Mouse (Mus musculus): Measurements from ENCODE around the gene Ccdc106. TPM values are rescaled to one million over a fixed set of nuclear protein-coding genes. Genes with fewer than 3 reads are reported as not detected.

Gene Ccdc106
- polyA plus RNA-seq (2015; fragmentation: Nextera tagmentation; extraction: Ambion mirVana) = 35.4 and 37.8 TPM in 2 replicates

DNA sequence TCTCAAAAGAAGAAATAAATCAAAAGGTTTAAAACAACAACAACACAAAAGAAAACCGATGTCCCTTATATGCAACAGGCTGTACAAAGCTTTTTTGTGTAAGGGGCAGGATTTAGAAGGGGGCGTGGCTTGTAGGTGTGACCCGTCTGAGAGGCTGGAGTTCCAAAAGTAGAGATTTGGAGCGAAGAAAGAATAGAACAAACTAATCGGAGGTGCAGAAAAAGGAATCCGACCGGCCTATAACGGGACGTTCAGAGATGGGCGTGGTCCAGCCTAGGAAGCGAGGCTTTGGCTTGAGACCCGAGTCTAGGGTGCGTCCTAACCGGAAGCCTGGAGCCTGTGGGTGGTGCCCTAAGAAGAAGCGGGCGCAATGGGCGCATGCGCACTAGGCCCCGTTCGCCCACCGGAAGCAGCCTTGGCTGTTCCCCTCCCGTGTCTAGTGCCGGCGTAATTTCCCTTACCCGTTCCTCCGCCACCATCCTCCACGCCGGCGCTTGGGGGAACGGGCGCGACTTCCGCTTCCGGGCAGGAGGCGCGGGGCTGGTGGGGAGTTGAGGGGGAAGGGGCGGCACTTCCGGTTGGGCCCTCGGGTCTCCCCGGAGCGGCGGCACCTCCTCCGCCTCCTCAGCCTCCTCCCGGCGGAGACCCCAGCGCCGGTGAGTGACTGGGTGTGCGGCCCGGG, at the start of gene Ccdc106, which contains the start of gene Zfp865:
Gene Ccdc106 (plus strand): TSS at position 554 of the 682 bp plus-strand sequence.
Gene Zfp865 (plus strand): TSS at position 377 of the 682 bp plus-strand sequence.
- peak within 1 kb of the TSS; percentile 98 for H3K27ac ChIP-seq (replicated peaks)
- H3K4me3 ChIP-seq (replicated peaks) = peak within 1 kb of the TSS; percentile 89
- no peaks in the 10 kb centered on the region for H3K27me3 ChIP-seq
- peaks cover 23% of the 10 kb centered on the region for H3K4me1 ChIP-seq
- whole genome bisulfite sequencing = under 1% methylated on average over 42 of the region's 49 CpGs
- no peaks in the 10 kb centered on the region for H3K9me3 ChIP-seq (replicated peaks)
- H3K36me3 ChIP-seq = peaks cover 46% of the 10 kb centered on the region
- peak within 1 kb of the TSS; percentile 89 for H3K9ac ChIP-seq
- peak; percentile 91 for ATAC-seq (ENCODE audit: insufficient number of reproducible peaks, low FRiP score, low TSS enrichment, low read depth)
- peak within 1 kb of the TSS; percentile 66 for H3K4me2 ChIP-seq (replicated peaks)

DNA sequence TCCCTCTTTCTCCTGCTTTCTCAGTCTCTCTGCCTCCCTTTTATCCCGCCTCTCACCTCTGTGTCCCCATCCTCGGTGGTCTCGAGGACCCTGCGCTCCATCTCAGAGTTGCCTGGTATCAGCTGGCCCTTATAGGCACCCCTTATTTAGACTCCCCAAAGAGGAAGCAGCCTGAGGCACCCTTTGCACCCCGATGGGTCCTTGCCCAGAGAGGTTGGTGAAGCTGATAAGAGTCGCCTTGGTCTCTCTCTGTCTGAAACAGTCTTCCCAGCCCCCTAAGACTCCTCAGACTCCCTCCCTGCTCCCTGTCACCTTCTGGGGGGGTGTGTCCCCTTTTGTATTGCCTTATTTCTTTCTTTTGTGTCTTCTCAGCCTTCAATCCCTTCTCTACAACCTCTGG, 49.3 kb upstream of the Ccdc106 start, which contains the start of gene Sbk3:
Gene Sbk3 (minus strand): TSS at position 101 of the 400 bp plus-strand sequence.
- ATAC-seq (ENCODE audit: insufficient number of reproducible peaks, low FRiP score, low TSS enrichment, low read depth) = no peak
- Histone ChIP-seq H3K4me2 (replicated peaks) (no peak within 1 kb of the TSS), H3K27me3 (no peaks in the 10 kb centered on the region), H3K36me3 (no peaks in the 10 kb centered on the region), H3K4me3 (replicated peaks) (no peak within 1 kb of the TSS), H3K9ac (no peak within 1 kb of the TSS), H3K27ac (replicated peaks) (no peak within 1 kb of the TSS), H3K9me3 (replicated peaks) (no peaks in the 10 kb centered on the region), H3K4me1 (no peaks in the 10 kb centered on the region)
- WGBS = 45% methylated on average over 6 of the region's 6 CpGs

DNA sequence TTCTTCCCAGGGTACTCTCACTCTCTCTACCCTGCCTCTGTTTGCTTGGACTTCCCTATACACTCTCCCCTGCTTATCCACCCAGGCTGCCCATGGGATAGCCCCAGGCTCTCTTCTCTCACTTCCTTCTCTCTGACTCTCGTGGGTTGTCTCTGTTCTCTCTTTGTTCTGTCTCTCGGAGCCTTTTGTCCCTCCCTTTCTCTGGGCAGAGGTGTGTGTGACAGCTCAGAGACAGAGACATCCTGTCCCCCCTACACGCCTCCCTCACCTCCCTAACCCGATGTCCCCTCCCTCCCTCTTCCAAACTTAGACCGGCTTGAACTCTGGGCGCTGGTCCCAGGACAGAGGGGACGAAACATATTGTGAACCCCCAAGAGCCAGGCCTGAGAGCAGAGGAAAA, 48.6 kb upstream of the Ccdc106 start:
- H3K9me3 ChIP-seq (replicated peaks) = no peaks in the 10 kb centered on the region
- no peak overlapping the region for H3K9ac ChIP-seq
- H3K4me2 ChIP-seq (replicated peaks) = no peak overlapping the region
- no peaks in the 10 kb centered on the region for H3K27me3 ChIP-seq
- no peak overlapping the region for H3K4me3 ChIP-seq (replicated peaks)
- WGBS = 17% methylated on average over 7 of the region's 7 CpGs
- H3K36me3 ChIP-seq = no peaks in the 10 kb centered on the region
- ATAC-seq (ENCODE audit: insufficient number of reproducible peaks, low FRiP score, low TSS enrichment, low read depth) = no peak
- no peaks in the 10 kb centered on the region for H3K4me1 ChIP-seq
- H3K27ac ChIP-seq (replicated peaks) = no peak overlapping the region

DNA sequence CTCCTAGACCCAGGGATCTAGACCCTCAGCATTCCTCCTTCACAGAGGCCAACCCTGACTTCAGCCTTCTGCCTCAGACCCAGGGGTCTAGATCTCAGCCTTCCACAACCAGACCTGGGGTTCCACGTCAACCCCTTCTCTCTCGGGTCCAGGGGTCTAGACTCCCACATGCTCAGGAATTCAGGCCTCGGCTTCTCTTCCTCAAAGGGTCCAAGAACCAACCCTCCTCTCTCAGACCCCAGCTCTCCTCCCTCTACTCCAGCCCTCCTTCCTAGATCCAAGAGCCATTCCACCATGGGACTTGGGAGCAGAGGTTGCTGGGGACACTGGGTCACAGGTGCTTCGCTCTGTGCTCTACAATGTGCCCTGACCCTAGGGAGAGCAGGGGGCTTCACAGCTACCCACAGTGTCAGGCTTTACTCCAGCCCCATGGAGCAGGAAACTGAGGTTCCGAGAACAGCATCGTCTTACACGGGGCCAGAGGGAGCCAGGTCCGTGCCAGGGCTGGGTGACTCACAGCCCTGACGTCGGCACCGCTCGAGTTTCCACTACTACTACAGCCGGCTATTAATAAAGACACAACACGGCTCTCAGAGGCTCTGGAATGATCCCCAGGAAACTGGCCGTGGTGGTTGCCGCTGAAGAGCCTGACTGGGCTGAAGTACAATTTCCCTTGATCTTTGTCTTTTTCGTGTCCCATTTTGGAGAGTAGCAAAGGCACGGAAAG, 47.9 kb upstream of the Ccdc106 start:
- Histone ChIP-seq H3K27ac (replicated peaks) (no peak overlapping the region), H3K4me2 (replicated peaks) (no peak overlapping the region), H3K9me3 (replicated peaks) (no peaks in the 10 kb centered on the region), H3K27me3 (no peaks in the 10 kb centered on the region), H3K9ac (no peak overlapping the region), H3K36me3 (no peaks in the 10 kb centered on the region), H3K4me1 (no peaks in the 10 kb centered on the region), H3K4me3 (replicated peaks) (no peak overlapping the region)
- WGBS = 65% methylated on average over 18 of the region's 18 CpGs
- ATAC-seq (ENCODE audit: insufficient number of reproducible peaks, low FRiP score, low TSS enrichment, low read depth) = peak; percentile 61; the same call in 1 of the 2 replicates

DNA sequence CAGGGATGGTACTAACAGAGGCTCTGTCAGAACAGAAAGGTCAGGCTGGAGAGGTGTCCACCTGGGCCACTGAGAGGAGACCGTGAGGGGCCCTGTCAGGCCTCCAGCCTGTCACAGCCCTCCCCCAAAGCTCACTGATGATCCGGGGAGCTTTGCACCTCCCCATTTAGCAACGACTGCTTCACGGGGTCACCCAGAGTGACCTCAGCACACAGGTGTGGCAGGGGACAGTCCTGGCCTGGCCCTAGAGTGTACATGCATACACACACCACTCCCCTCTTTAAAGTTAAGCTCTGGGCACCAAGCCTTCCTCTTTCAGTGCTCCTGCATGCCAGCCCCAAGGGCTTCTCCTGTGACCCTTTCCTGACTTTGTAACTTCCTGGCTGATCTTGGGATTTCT, 44.9 kb upstream of the Ccdc106 start:
- Histone ChIP-seq H3K4me3 (replicated peaks) (no peak overlapping the region), H3K27ac (replicated peaks) (no peak overlapping the region), H3K27me3 (no peaks in the 10 kb centered on the region), H3K9ac (no peak overlapping the region), H3K4me1 (no peaks in the 10 kb centered on the region), H3K4me2 (replicated peaks) (no peak overlapping the region), H3K9me3 (replicated peaks) (no peaks in the 10 kb centered on the region), H3K36me3 (no peaks in the 10 kb centered on the region)
- ATAC-seq (ENCODE audit: insufficient number of reproducible peaks, low FRiP score, low TSS enrichment, low read depth) = no peak
- WGBS = 49% methylated on average over 4 of the region's 4 CpGs

DNA sequence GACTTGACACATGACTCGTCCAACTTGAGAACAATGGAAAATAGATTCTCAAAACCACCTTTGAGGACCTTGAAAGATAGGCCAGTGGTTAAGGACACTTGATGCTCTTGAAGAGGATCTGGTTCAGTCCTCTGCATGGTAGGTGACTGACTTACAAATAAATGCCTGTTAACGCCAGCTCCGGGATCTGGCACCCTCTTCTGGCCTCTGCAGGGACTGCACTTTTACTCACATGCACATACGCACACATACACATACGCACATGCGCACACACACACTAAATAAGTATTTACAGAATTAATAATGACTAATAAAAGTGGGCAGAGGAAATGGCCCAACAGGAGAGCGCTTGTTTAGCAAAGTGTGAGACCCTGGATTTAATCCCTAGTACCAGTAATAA, 43.5 kb upstream of the Ccdc106 start:
- no peak overlapping the region for H3K9ac ChIP-seq
- 88% methylated on average over 7 of the region's 7 CpGs for WGBS
- no peaks in the 10 kb centered on the region for H3K9me3 ChIP-seq (replicated peaks)
- no peaks in the 10 kb centered on the region for H3K36me3 ChIP-seq
- no peak for ATAC-seq (ENCODE audit: insufficient number of reproducible peaks, low FRiP score, low TSS enrichment, low read depth)
- H3K4me1 ChIP-seq = no peaks in the 10 kb centered on the region
- H3K4me2 ChIP-seq (replicated peaks) = no peak overlapping the region
- H3K27ac ChIP-seq (replicated peaks) = no peak overlapping the region
- H3K27me3 ChIP-seq = no peaks in the 10 kb centered on the region
- H3K4me3 ChIP-seq (replicated peaks) = no peak overlapping the region

DNA sequence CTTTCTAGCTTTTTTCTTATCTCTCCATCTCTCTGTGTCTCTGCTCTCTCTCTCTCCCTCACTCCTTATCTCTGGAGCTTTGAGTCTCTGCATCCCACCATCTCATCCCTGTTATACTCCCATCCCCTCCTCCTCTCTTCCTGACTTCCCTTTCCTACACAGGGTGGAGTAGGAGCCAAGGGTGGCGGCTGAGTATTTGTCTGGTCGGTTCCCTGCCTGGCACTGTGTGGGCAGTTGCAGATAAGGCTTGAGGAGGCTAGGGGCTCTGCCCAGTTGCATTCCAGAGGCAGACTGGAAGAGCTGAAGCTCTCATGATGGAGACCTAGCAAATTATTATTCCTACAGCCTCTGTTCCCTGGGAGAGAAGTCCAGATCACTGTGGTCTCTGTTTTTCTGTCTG, 32.1 kb upstream of the Ccdc106 start:
- no peaks in the 10 kb centered on the region for H3K9me3 ChIP-seq (replicated peaks)
- WGBS = 59% methylated on average over 2 of the region's 2 CpGs
- no peak overlapping the region for H3K4me2 ChIP-seq (replicated peaks)

DNA sequence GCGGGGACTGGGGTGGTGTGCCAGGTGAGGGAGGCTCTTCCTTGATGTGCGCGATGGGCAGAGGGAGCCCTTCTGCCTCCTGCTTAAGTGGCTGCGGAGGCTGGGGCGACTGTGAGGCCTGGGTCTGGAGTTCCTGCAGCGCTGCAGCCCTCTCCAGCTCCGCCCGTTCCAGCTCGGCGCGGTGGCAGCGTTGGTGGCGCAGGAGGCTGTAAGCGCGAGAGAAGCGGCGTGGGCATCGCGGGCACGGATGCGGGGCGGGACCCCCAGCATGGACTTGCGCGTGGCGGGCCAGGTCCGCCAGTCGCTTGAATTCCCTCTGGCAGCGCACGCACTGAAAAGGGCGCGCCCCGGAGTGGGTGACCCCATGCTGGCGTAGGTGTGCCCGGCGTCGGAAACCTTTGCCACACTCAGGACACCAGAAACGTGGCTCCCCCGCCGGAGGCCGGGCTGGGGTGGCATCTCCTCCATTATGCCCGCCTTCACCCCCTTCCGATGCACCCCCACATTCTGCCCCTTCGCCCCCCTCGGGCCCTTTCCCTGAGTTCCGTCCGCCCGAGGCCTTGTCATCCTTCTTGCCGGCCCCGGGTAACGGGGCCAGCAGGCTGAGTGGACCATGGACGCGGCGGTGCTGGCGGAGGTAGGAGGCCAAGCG, 26.9 kb upstream of the Ccdc106 start:
- no peak for ATAC-seq (ENCODE audit: insufficient number of reproducible peaks, low FRiP score, low TSS enrichment, low read depth)
- Histone ChIP-seq H3K9ac (no peak overlapping the region), H3K4me1 (peaks cover 28% of the 10 kb centered on the region), H3K27ac (replicated peaks) (no peak overlapping the region), H3K27me3 (no peaks in the 10 kb centered on the region), H3K4me3 (replicated peaks) (no peak overlapping the region), H3K4me2 (replicated peaks) (no peak overlapping the region), H3K9me3 (replicated peaks) (no peaks in the 10 kb centered on the region), H3K36me3 (peaks cover 30% of the 10 kb centered on the region)
- WGBS = 55% methylated on average over 55 of the region's 55 CpGs

More for the DNA sequence above, 32.1 kb upstream of the Ccdc106 start:
- Histone ChIP-seq H3K27me3 (no peaks in the 10 kb centered on the region), H3K27ac (replicated peaks) (no peak overlapping the region), H3K4me3 (replicated peaks) (no peak overlapping the region), H3K4me1 (no peaks in the 10 kb centered on the region; the same call in 1 of the 2 replicates), H3K36me3 (peaks cover 21% of the 10 kb centered on the region), H3K9ac (no peak overlapping the region)
- ATAC-seq (ENCODE audit: insufficient number of reproducible peaks, low FRiP score, low TSS enrichment, low read depth) = no peak

DNA sequence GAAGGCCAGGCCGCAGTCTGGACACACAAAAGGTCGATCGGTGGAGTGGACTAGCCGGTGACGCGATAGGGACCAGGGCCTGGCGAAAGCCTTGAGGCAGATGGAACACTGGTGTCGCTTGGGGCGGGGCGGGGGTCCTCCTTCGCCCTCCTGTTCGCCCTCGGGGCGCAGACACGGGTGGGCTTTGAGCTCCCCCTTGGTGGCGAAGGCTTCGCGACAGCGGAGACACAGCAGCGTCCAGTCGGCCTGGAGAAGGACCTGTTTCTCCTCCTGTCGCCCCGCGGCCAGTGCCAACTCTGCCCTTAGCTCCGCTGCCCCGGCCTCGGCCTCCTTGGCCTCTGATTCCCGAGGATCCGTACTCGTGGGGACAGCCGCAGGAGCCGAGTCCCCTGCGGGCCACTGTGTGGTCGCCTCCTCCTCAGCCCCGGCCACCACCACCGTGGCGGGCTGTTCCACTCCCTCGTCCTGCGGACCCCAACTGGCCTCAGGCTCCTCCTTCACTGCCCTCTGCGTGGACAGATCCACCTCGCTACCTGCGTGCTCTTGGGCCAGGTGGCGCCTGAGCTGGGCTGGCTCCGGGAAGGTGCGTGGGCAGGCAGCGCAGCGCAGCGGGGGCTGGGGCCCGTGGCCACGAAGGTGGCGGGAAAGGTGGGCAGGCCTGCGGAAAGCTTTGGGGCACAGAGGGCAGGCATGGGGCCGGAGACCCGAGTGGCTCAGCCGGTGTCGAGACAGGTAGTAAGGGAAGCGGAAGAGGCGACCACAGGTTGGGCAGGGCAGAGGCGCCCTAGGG, 26.2 kb upstream of the Ccdc106 start:
- no peak overlapping the region for H3K27ac ChIP-seq (replicated peaks)
- no peak for ATAC-seq (ENCODE audit: insufficient number of reproducible peaks, low FRiP score, low TSS enrichment, low read depth)
- WGBS = 56% methylated on average over 59 of the region's 59 CpGs
- H3K4me2 ChIP-seq (replicated peaks) = peak overlapping the region; percentile 75
- H3K4me3 ChIP-seq (replicated peaks) = peak overlapping the region; percentile 78
- H3K4me1 ChIP-seq = peaks cover 28% of the 10 kb centered on the region
- no peak overlapping the region for H3K9ac ChIP-seq
- no peaks in the 10 kb centered on the region for H3K27me3 ChIP-seq
- no peaks in the 10 kb centered on the region for H3K9me3 ChIP-seq (replicated peaks)
- H3K36me3 ChIP-seq = peaks cover 30% of the 10 kb centered on the region

DNA sequence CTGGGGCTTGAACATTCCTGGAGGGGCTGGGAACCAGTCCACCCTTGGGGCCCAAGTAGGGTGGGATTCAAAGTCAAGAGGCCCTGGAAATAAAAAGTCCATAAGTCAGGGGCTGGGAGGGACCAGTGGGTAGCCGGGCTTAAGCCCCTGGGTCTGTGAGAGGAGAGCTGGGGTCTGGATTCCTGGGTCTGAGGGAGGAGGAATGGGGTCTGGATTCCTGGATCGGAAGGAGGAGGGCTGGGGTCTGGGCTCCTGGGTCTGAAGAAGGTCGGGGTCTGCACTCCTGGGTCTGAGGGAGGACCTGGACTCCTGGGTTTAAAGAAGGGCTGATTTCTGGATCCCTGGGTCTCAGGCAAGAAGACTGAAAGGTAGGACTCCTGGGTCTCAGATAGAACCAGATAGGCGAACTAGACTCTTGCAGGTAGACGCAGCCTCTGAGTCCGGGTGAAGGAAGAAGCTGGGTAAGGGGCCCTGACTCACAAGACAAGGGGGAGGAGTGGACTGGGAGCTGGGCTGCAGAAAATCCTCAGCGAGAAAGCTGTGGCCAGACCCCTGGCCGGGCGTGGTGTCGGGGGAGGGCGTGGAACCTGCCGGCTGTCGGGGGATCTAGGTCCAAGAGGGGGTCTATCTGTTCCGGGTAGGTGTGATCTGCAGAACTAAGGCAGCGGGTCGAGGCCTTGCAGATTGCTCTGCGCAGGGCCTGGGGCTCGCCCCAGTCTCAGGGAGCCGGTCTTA, 24.9 kb upstream of the Ccdc106 start:
- H3K9me3 ChIP-seq (replicated peaks) = no peaks in the 10 kb centered on the region
- peak; percentile 51; the same call in 1 of the 2 replicates for ATAC-seq (ENCODE audit: insufficient number of reproducible peaks, low FRiP score, low TSS enrichment, low read depth)
- H3K4me1 ChIP-seq = peaks cover 28% of the 10 kb centered on the region
- peak overlapping the region; percentile 72 for H3K9ac ChIP-seq
- H3K36me3 ChIP-seq = peaks cover 30% of the 10 kb centered on the region
- H3K27me3 ChIP-seq = no peaks in the 10 kb centered on the region
- 6% methylated on average over 19 of the region's 19 CpGs for WGBS
- H3K27ac ChIP-seq (replicated peaks) = peak overlapping the region; percentile 65; the same call in 1 of the 2 replicates
- peak overlapping the region; percentile 78 for H3K4me3 ChIP-seq (replicated peaks)
- peak overlapping the region; percentile 75 for H3K4me2 ChIP-seq (replicated peaks)

All from embryonic facial prominence, embryonic 15.5 days (tissue).